Mouse (Mus musculus) v-Abl transformed pro-B cells (cell line): Measurements from ENCODE around the gene Trpd52l3.

ENCODE experiments used
- in situ Hi-C, 2 experiments: fragments of 400-800 bp; cut with MboI; formaldehyde crosslinking; loops; one replicate each; pipeline ENCODE4 v1.15.1; 2025; ENCODE audit not compliant: unreplicated experiment in 2 of 2

Gene Trpd52l3

GRCm38 (mm10) chr19:30029002-30029710, 25.6 kb downstream of the Trpd52l3 start:
- in situ Hi-C loops = no loop called here

GRCm38 (mm10) chr19:30029894-30030635, 26.5 kb downstream of the Trpd52l3 start, which contains the start of gene Uhrf2:
TSS of gene Uhrf2 (plus strand) at chr19:30030513.
- in situ Hi-C loops = no loop called here

- in situ Hi-C loops = no loop called here
These were observed 27.3 kb downstream of the Trpd52l3 start for GRCm38 (mm10) chr19:30030636-30031467.

GRCm38 (mm10) chr19:30031468-30031931, 27.9 kb downstream of the Trpd52l3 start:
- in situ Hi-C loops = no loop called here

- in situ Hi-C loops = no loop called here
These were observed 28.6 kb downstream of the Trpd52l3 start for GRCm38 (mm10) chr19:30032206-30032605.

GRCm38 (mm10) chr19:30035361-30035760, 31.8 kb downstream of the Trpd52l3 start:
- in situ Hi-C loops = no loop called here

- in situ Hi-C loops = no loop called here
These were observed 40.1 kb downstream of the Trpd52l3 start for GRCm38 (mm10) chr19:30043691-30044090.

- in situ Hi-C loops = no loop called here
These were observed 41.0 kb downstream of the Trpd52l3 start for GRCm38 (mm10) chr19:30044630-30045029.

- in situ Hi-C loops = no loop called here
These were observed 42.3 kb downstream of the Trpd52l3 start for GRCm38 (mm10) chr19:30045857-30046256.

- in situ Hi-C loops = no loop called here
These were observed 47.0 kb downstream of the Trpd52l3 start for GRCm38 (mm10) chr19:30050584-30050983.

- in situ Hi-C loops = no loop called here
These were observed 47.9 kb downstream of the Trpd52l3 start for GRCm38 (mm10) chr19:30051479-30051878.

- in situ Hi-C loops = no loop called here
These were observed 50.6 kb downstream of the Trpd52l3 start for GRCm38 (mm10) chr19:30054218-30054617.
